ENCODE assay signal across 8 mouse cellular contexts in the genomic region with DNA sequence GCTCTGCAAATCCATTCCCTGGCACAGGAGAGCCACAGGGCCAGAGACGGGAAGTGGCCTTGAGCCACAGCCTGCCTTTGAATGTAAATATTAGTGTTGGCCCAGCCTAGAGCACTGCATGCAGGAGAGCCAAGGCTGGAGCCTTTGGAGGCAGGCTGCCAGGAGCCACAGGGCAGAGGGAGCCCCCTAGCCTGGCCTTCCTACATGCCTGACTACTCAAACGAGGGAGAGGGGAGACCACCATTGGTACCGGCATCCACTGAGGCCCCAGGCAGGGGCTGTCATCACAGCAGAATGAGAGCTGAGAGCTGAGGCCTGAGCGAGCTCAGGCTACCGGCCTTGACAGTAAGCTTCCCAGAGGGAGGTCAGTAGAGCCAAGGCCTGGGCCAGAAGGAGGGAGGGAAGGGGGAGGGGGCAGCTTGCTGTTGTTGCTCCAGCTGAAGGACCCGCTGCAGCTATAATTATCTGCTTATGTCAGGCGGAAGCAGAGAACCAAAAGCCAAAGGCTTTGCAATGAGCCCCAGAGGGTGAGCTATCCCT.
DNase-seq lines count a peak whose midpoint lies in the region; ATAC-seq lines count a peak whose summit lies in the region.

No protein-coding gene starts in this region.

- no peaks in the 10 kb centered on the region for H3K36me3 ChIP-seq in embryonic facial prominence, embryonic 12.5 days
- no peaks in the 10 kb centered on the region for H3K36me3 ChIP-seq in heart, embryonic 14.5 days (ENCODE audit: control insufficient read depth, insufficient read depth, low read length)

- ATAC-seq in embryonic facial prominence, embryonic 12.5 days (ENCODE audit: insufficient number of reproducible peaks, insufficient read depth, low FRiP score, low TSS enrichment), result peak; percentile 48; the same call in 1 of the 2 replicates
- peak; percentile 69 for ATAC-seq in heart, embryonic 14.5 days (ENCODE audit: insufficient number of reproducible peaks, insufficient read depth, low FRiP score, low read depth)
- no peak for ATAC-seq in monocyte, adult 5-6 weeks (replicated peaks; ENCODE audit: insufficient number of reproducible peaks, low FRiP score, low TSS enrichment, poor library complexity, severe bottlenecking)

- 0 out of 2 replicates have a peak, but pooled peaks cover 2% of the 10 kb centered on the region for H3K27me3 ChIP-seq in embryonic facial prominence, embryonic 12.5 days
- no peaks in the 10 kb centered on the region for H3K27me3 ChIP-seq in heart, embryonic 14.5 days (ENCODE audit: control insufficient read depth, insufficient read depth, low read length)

- peak overlapping the region; percentile 65 for H3K27ac ChIP-seq in embryonic facial prominence, embryonic 12.5 days
- H3K27ac ChIP-seq in heart, embryonic 14.5 days (replicated peaks in 1 of 2; ENCODE audit: control insufficient read depth in 1 of 2, insufficient read depth in 1 of 2, low read depth in 2 of 2, low read length in 2 of 2), result peak overlapping the region; percentile 76 to 87

- H3K9ac ChIP-seq in embryonic facial prominence, embryonic 12.5 days, result no peak overlapping the region
- peak overlapping the region; percentile 36 for H3K9ac ChIP-seq in heart, embryonic 14.5 days (ENCODE audit: low read length)

- H3K4me2 ChIP-seq in embryonic facial prominence, embryonic 12.5 days (replicated peaks), result no peak overlapping the region
- no peak overlapping the region for H3K4me2 ChIP-seq in heart, embryonic 14.5 days (ENCODE audit: low read length)

- no peak overlapping the region for H3K4me3 ChIP-seq in embryonic facial prominence, embryonic 12.5 days
- no peak overlapping the region for H3K4me3 ChIP-seq in heart, embryonic 14.5 days (ENCODE audit: control insufficient read depth in 1 of 2, insufficient read depth in 1 of 2, low read depth in 1 of 2, low read length in 2 of 2)

- WGBS in embryonic facial prominence, embryonic 12.5 days, result 4% methylated on average over 7 of the region's 7 CpGs
- 3% methylated on average over 7 of the region's 7 CpGs for WGBS in heart, embryonic 14.5 days

- DNase-seq in MN1 (ENCODE audit: low spot score), result peak; percentile 59
- DNase-seq in kidney, postnatal 25 days, result peak; percentile 59 to 71
- DNase-seq in lung, postnatal 36 days, result peak; percentile 90
- DNase-seq in yolk sac, embryonic 10.5 days (ENCODE audit: low spot score), result peak; percentile 65
- no peak for DNase-seq in spleen, adult 12 weeks (ENCODE audit: low spot score)

- peaks cover 19% of the 10 kb centered on the region for H3K4me1 ChIP-seq in embryonic facial prominence, embryonic 12.5 days
- peaks cover 34 to 47% of the 10 kb centered on the region in 2 experiments for H3K4me1 ChIP-seq in heart, embryonic 14.5 days (ENCODE audit: control insufficient read depth in 2 of 2, insufficient read depth in 2 of 2, low read length in 2 of 2)

- no peaks in the 10 kb centered on the region for H3K9me3 ChIP-seq in embryonic facial prominence, embryonic 12.5 days
- no peaks in the 10 kb centered on the region for H3K9me3 ChIP-seq in heart, embryonic 14.5 days (ENCODE audit: control insufficient read depth, low read length)
